Mouse (Mus musculus): ENCODE measurements around the gene Wtip.

DNA sequence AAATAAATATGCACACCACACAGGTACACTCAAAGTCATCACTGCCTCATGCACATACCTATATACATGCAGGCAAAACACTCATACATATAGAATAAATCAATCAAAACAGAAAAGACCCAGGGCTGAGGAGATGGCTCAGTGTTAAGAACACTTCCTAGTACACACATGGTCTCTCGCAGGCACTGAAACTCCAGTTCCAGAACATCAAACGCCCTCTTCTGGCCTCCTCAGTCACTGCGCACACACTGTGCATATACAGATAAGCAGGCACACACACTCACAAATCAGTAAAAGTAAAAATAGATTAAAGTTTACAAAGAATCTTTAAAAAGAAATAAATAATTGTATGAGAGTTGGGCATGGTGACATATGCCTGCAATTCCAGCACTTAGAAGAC lies 6.8 kb downstream of the Wtip start:
- TF ChIP-seq POLR2A (IDR thresholded peaks at IDR 0.05; ENCODE audit: insufficient read depth, low read depth, low read length) (no peak), CTCF (IDR thresholded peaks at IDR 0.05; ENCODE audit: insufficient read depth, low read depth, low read length) (no peak)

Measured in olfactory bulb, adult 2 months (tissue).